Mouse (Mus musculus) erythroblast, embryonic 14.5 days (primary cell): ENCODE data around the gene Zfp618.

Experiments
- GATA1 ChIP-seq: IDR thresholded peaks from 2 replicates; pipeline ENCODE4 v1.6.1; 2012; ENCODE audit warnings: low read length, inconsistent platforms, mixed read lengths
- TAL1 ChIP-seq: IDR thresholded peaks from 3 replicates; pipeline ENCODE4 v1.6.1; 2012; ENCODE audit warnings: low read length, inconsistent platforms, mixed read lengths

GRCm38 (mm10) chr4:63008822-63009221 is 43.4 kb downstream of the Zfp618 start:
- TF ChIP-seq TAL1 (no peak), GATA1 (no peak)
